Mouse (Mus musculus): ENCODE data around the gene Aqp12.

Aqp12 gene

DNA sequence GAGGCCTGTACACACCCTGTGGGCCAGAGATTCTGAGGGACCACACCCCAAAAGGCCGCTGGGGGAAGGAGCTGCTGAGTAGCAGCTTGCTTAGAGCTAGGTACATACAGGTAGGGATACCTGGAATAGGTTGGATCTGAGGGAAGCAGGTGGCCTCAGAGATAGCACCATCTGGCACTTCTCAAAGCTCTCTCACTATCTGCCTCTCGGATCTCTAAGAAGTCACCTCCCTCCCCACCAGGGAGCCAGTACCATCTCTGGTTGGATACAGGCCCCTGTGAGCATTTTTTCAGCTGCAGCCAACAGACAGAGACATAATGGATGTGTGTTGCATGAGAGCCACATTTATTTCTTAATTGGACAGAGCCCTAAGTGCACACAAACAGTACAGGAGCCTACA lies 9.0 kb downstream of the Aqp12 start:
- no peak for DNase-seq (ENCODE audit: low spot score)

DNA sequence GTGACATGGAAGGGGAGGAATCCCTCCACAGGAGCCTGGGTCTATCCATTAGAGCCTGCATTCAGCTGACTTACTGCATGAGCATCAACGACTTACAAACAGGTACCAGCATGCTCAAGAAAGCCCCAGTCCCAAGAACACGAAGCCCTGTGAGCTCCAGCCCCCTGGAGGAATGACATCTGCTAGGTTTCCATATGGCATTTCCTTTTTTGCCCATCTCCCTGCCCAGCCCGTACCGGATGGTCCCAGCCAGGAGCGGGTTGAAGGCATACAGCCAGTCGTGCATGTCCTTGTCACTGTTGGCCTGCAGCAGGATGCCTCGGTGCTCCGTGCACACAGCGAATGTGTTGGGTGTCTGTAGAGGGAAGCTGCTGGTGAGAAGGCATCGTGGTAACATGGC lies 12.6 kb downstream of the Aqp12 start:
- DNase-seq (ENCODE audit: low spot score), result no peak

- DNase-seq (ENCODE audit: low spot score), result no peak
Measured at GRCm38 (mm10) chr1:93020602-93021001, 14.5 kb downstream of the Aqp12 start.

GRCm38 (mm10) chr1:93026600-93026999 lies 20.5 kb downstream of the Aqp12 start:
- DNase-seq (ENCODE audit: low spot score), result no peak

DNA sequence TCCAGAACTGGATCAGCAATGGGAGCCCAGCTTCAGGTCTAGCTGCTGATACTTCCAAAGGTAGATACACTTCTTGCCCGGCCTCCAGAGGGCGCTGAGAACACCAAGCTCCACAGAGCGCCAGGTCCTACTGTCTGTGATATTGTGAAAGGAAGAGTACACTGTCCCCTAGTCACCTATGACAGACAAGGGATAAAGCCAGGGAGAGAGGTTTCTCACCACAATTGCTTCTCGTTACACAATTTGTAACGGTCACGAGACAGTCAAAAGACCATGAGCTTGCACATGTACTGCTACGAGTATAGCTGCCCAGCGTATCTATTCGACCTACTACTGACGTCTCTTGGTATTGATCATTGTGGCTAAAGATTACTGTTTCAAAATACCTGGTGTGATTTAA lies 23.3 kb downstream of the Aqp12 start:
- no peak for DNase-seq (ENCODE audit: low spot score)

GRCm38 (mm10) chr1:93030060-93030459 lies 23.9 kb downstream of the Aqp12 start:
- DNase-seq (ENCODE audit: low spot score), result no peak

GRCm38 (mm10) chr1:93031199-93031598 lies 25.1 kb downstream of the Aqp12 start:
- DNase-seq (ENCODE audit: low spot score), result no peak

- no peak for DNase-seq (ENCODE audit: low spot score)
Measured at GRCm38 (mm10) chr1:93033989-93034388, 27.9 kb downstream of the Aqp12 start.

GRCm38 (mm10) chr1:93035981-93036380 lies 29.8 kb downstream of the Aqp12 start:
- no peak for DNase-seq (ENCODE audit: low spot score)

DNA sequence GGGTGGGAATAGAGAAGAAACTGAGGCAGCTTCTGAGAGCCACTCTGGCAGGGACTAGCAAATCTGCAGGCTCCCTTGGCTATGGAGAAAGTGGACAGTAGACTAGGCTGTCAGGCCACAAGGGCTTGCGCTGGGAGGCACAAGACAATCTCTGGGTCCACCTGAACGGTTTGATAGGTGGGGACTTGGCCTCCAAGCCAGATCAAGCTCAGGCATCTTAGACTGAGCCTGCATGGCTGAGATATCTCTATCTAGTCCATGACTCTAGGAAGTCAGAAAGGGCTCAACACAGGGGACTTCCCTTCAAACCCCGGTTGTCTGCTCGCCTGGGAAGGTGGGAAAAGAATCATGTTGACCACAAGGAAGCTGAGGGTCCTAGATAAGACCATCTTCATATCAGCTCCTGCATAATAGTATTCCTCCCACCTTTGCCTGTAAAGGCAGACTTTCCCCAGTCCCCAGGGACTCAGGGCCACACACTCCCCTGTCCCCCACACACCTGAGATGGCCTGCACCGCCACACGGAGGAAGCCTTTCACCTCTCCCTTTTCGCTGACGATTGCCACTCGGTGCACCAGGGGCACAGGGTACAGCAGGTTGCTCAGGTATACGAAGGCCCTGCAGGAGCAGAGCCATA lies 40.1 kb downstream of the Aqp12 start:
- no peak for DNase-seq (ENCODE audit: low spot score)

GRCm38 (mm10) chr1:93050071-93050470 lies 43.9 kb downstream of the Aqp12 start:
- no peak for DNase-seq (ENCODE audit: low spot score)

DNA sequence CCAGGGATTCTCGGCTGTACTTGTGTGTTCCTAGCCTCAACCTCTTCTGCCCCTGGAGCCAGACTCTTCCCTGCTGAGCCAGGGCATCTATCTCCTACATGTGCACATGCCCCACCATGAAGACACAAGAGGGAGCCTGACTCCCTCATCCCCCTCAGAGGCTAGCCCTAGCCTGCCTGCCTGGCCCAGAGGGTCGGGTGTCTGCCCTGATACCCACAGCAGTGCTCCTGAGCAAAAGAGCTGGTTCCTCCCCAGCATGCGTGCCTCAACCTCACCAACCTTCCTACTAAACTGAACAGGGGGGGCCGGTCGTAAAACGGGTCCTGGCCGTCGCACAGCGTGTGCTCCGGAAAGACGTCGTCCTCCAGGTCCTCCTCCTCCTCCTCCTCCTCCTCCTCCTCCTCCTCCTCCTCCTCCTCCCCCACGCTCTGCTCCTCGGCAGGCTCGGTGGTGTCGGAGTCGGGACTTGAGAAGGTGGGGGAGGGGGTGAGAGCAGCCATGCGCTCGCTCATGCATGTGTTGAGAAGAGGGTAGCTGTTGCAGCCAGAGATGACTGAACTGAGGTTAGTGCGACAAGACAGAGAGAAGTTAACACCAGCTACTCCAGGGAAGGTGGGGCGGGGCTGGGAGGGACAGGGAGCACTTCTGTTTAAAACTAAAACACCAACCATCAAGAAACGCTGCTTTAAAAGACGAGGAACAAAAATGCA lies 45.1 kb downstream of the Aqp12 start:
- no peak for DNase-seq (ENCODE audit: low spot score)
